Mouse (Mus musculus): ENCODE results near the gene Sfta2.

Gene Sfta2

GRCm38 (mm10) chr17:35673416-35674035 is 72.2 kb downstream of the Sfta2 start, which contains the start of gene Gtf2h4:
Gene Gtf2h4, minus strand, starts transcription at chr17:35673739.
- DNase-seq (ENCODE audit: low read depth, low spot score): peak; percentile 88

GRCm38 (mm10) chr17:35680591-35680990 is 79.2 kb downstream of the Sfta2 start:
- no peak for DNase-seq (ENCODE audit: low read depth, low spot score)

- no peak for DNase-seq (ENCODE audit: low read depth, low spot score)
Measured at GRCm38 (mm10) chr17:35681986-35682385, 80.6 kb downstream of the Sfta2 start.

GRCm38 (mm10) chr17:35685061-35685460 is 83.7 kb downstream of the Sfta2 start:
- no peak for DNase-seq (ENCODE audit: low read depth, low spot score)

- DNase-seq (ENCODE audit: low read depth, low spot score): no peak
Measured at GRCm38 (mm10) chr17:35688347-35689175, 87.2 kb downstream of the Sfta2 start.

GRCm38 (mm10) chr17:35689936-35690645 is 88.7 kb downstream of the Sfta2 start:
- DNase-seq (ENCODE audit: low read depth, low spot score): no peak

GRCm38 (mm10) chr17:35691811-35692210 is 90.5 kb downstream of the Sfta2 start:
- no peak for DNase-seq (ENCODE audit: low read depth, low spot score)

GRCm38 (mm10) chr17:35692368-35692767 is 91.0 kb downstream of the Sfta2 start:
- no peak for DNase-seq (ENCODE audit: low read depth, low spot score)

- no peak for DNase-seq (ENCODE audit: low read depth, low spot score)
Measured at GRCm38 (mm10) chr17:35693906-35694305, 92.6 kb downstream of the Sfta2 start.

GRCm38 (mm10) chr17:35695289-35695688 is 93.9 kb downstream of the Sfta2 start:
- DNase-seq (ENCODE audit: low read depth, low spot score): no peak

- DNase-seq (ENCODE audit: low read depth, low spot score): no peak
Measured at GRCm38 (mm10) chr17:35696691-35697090, 95.3 kb downstream of the Sfta2 start.

GRCm38 (mm10) chr17:35697429-35697758 is 96.0 kb downstream of the Sfta2 start:
- DNase-seq (ENCODE audit: low read depth, low spot score): no peak

- DNase-seq (ENCODE audit: low read depth, low spot score): no peak
Measured at GRCm38 (mm10) chr17:35697759-35698500, 96.6 kb downstream of the Sfta2 start.

GRCm38 (mm10) chr17:35698501-35698883 is 97.1 kb downstream of the Sfta2 start:
- no peak for DNase-seq (ENCODE audit: low read depth, low spot score)

- no peak for DNase-seq (ENCODE audit: low read depth, low spot score)
Measured at GRCm38 (mm10) chr17:35699919-35700318, 98.6 kb downstream of the Sfta2 start.
